Mouse (Mus musculus) myocyte (in vitro differentiated cells): Measurements from ENCODE around the gene Tesk2. TPM values are rescaled to one million over a fixed set of nuclear protein-coding genes. Genes with fewer than 3 reads are reported as not detected.
A peak's percentile ranks its signal among the peaks of the same experiment; 100 is the strongest.

Experiments
- H3K27me3 ChIP-seq: one replicate; pipeline ENCODE4 v1.6.1; 2011; ENCODE audit not compliant: control insufficient read depth, insufficient read depth, insufficient read length
- H3K36me3 ChIP-seq: one replicate; pipeline ENCODE4 v1.6.1; 2011; ENCODE audit not compliant: control insufficient read depth, insufficient read depth
- H3K4me2 ChIP-seq: one replicate; pipeline ENCODE4 v1.6.1; 2011; ENCODE audit warnings: low read depth, control low read depth
- H3K4me3 ChIP-seq: one replicate; pipeline ENCODE4 v1.5.1; 2011; ENCODE audit warnings: mild to moderate bottlenecking, control low read depth, moderate library complexity
- H3K79me2 ChIP-seq: one replicate; pipeline ENCODE4 v1.6.1; 2011; ENCODE audit not compliant: control insufficient read depth, insufficient read depth
- H3ac ChIP-seq: one replicate; pipeline ENCODE4 v1.6.1; 2011; ENCODE audit not compliant: control insufficient read depth, insufficient read length
- CEBPB ChIP-seq: IDR thresholded peaks from 2 replicates; pipeline ENCODE4 v1.6.1; 2011; ENCODE audit warnings: mild to moderate bottlenecking, moderate library complexity; ENCODE audit not compliant: poor library complexity, insufficient read depth, severe bottlenecking
- E2F4 ChIP-seq: IDR thresholded peaks from one replicate; pipeline ENCODE4 v1.6.1; 2011; ENCODE audit warnings: mild to moderate bottlenecking, control low read depth, moderate library complexity; ENCODE audit not compliant: insufficient read depth
- MAX ChIP-seq: IDR thresholded peaks from one replicate; pipeline ENCODE4 v1.6.1; 2011; ENCODE audit warnings: low read depth, mild to moderate bottlenecking, control low read depth
- MYOD1 ChIP-seq, 3 experiments: IDR thresholded peaks; one replicate each; pipeline ENCODE4 v1.6.1; 2011; ENCODE audit warnings: control low read depth in 2 of 3, low read depth in 2 of 3, mild to moderate bottlenecking in 2 of 3, moderate library complexity in 1 of 3; ENCODE audit not compliant: insufficient read length in 2 of 3, control insufficient read depth in 1 of 3
- MYOG ChIP-seq, 3 experiments: IDR thresholded peaks; one replicate each; pipeline ENCODE4 v1.6.1; 2011; ENCODE audit warnings: control low read depth in 2 of 3, low read depth in 2 of 3, mild to moderate bottlenecking in 2 of 3; ENCODE audit not compliant: insufficient read length in 2 of 3, control insufficient read depth in 1 of 3, insufficient read depth in 1 of 3
- POLR2A ChIP-seq: IDR thresholded peaks from one replicate; pipeline ENCODE4 v1.6.1; 2011; ENCODE audit warnings: low read depth, mild to moderate bottlenecking, control low read depth, moderate library complexity; ENCODE audit not compliant: insufficient read length
- POLR2AphosphoS2 ChIP-seq: IDR thresholded peaks from one replicate; pipeline ENCODE4 v1.6.1; 2011; ENCODE audit warnings: low read depth, control low read depth; ENCODE audit not compliant: insufficient read length
- REST ChIP-seq: IDR thresholded peaks from one replicate; pipeline ENCODE4 v1.6.1; 2011; ENCODE audit warnings: mild to moderate bottlenecking, control low read depth, moderate library complexity; ENCODE audit not compliant: insufficient read depth, insufficient read length
- SRF ChIP-seq: IDR thresholded peaks from one replicate; pipeline ENCODE4 v1.6.1; 2011; ENCODE audit warnings: low read depth; ENCODE audit not compliant: control insufficient read depth, insufficient read length
- TCF12 ChIP-seq: IDR thresholded peaks from one replicate; pipeline ENCODE4 v1.6.1; 2011; ENCODE audit warnings: mild to moderate bottlenecking, control low read depth; ENCODE audit not compliant: poor library complexity, insufficient read depth, severe bottlenecking
- TCF3 ChIP-seq: IDR thresholded peaks from one replicate; pipeline ENCODE4 v1.6.1; 2011; ENCODE audit warnings: low read depth, control low read depth; ENCODE audit not compliant: insufficient read length
- USF1 ChIP-seq: IDR thresholded peaks from one replicate; pipeline ENCODE4 v1.6.1; 2011; ENCODE audit warnings: low read depth, mild to moderate bottlenecking, control low read depth, moderate library complexity
- polyA plus RNA-seq: library from polyadenylated mRNA; unstranded; fragments of >200 nt; fragmentation: generic; extraction: Trizol; gene quantifications from one replicate; pipeline ENCODE4 v1.2.1, GENCODE M21; 2012; ENCODE audit warnings: missing spikeins

The Tesk2 gene
- polyA plus RNA-seq, 1 experiment: 3.8 TPM

DNA sequence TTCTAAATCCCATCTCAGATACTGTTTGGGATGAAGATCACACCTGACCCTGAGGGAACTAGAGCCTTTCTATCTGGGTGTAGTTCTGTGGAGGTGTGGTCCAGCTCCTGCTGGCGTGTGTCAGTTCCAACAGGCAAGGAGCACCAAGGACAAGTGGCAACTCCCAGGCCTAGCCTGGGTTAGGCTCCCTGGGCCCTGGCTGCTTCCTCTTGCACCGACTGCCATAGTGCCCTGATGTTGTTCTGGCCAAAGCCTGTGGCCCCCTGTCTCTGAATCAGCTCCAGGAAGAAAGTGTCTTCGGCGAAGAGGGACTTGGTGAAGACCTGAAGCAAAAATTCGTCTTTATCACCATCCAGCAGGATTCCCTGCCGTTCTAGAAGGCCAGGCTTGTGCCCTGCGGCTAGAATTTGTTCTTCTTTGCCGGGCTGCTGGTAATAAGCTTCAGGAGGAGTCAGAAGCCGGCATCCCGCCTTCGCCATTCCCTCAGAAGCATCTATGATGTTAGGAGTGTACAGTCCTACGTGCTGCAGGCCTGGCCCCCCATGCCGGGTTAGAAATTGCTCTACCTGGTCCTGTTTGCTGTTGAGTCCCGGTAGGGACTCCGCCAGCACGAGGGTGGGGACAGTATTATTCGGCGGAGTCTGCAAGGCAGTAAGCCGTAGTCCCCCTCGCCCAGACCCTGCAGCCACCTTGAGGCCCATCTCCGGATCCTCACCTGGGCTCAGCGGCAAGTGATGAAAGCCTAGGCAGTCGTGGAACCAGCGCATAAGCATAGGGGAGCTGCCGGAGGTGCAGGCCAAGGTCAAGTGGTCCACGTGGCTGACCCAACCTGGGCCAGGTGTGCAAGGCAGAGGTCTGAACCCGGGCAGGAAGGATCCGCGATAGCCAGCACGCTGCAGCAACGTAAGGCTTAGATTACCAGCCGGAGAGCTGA lies 99.5 kb downstream of the Tesk2 start:
- Histone ChIP-seq H3K79me2 (no peaks in the 10 kb centered on the region), H3K36me3 (no peaks in the 10 kb centered on the region), H3ac (no peak overlapping the region), H3K27me3 (no peaks in the 10 kb centered on the region), H3K4me2 (peak overlapping the region; percentile 99), H3K4me3 (peak overlapping the region; percentile 28)
- TF ChIP-seq SRF: no peak

GRCm38 (mm10) chr4:116820902-116821693 lies 100.3 kb downstream of the Tesk2 start:
- no peaks in the 10 kb centered on the region for H3K79me2 ChIP-seq
- TF ChIP-seq SRF: no peak
- TF ChIP-seq MYOG (IDR thresholded peaks at IDR 0.05; ENCODE audit: control insufficient read depth in 1 of 3, insufficient read depth in 1 of 3, insufficient read length in 2 of 3, low read depth in 2 of 3): peak in 1 of 3 experiments; percentile 9
- TF ChIP-seq USF1: no peak
- no peak for TF ChIP-seq CEBPB
- no peak for TF ChIP-seq TCF12
- no peak for TF ChIP-seq E2F4
- TF ChIP-seq MAX: no peak
- peak in 1 of 3 experiments; percentile 3 for TF ChIP-seq MYOD1 (IDR thresholded peaks at IDR 0.05; ENCODE audit: control insufficient read depth in 1 of 3, insufficient read length in 2 of 3, low read depth in 2 of 3)
- peak; percentile 46 for TF ChIP-seq POLR2A
- peak; percentile 14 for TF ChIP-seq POLR2AphosphoS2
- TF ChIP-seq REST: no peak
- H3K4me3 ChIP-seq: peak overlapping the region; percentile 28
- no peak overlapping the region for H3ac ChIP-seq
- no peaks in the 10 kb centered on the region for H3K27me3 ChIP-seq
- H3K4me2 ChIP-seq: peak overlapping the region; percentile 99
- no peaks in the 10 kb centered on the region for H3K36me3 ChIP-seq

GRCm38 (mm10) chr4:116821694-116822016 lies 100.9 kb downstream of the Tesk2 start, which contains the start of gene Hpdl:
Gene Hpdl, minus strand, starts transcription at chr4:116821707.
- TF ChIP-seq USF1 (no peak), POLR2AphosphoS2 (no peak), TCF12 (no peak), MAX (no peak), CEBPB (no peak), MYOD1 (IDR thresholded peaks at IDR 0.05; ENCODE audit: control insufficient read depth in 1 of 3, insufficient read length in 2 of 3, low read depth in 2 of 3) (no peak), E2F4 (no peak), TCF3 (no peak), MYOG (IDR thresholded peaks at IDR 0.05; ENCODE audit: control insufficient read depth in 1 of 3, insufficient read depth in 1 of 3, insufficient read length in 2 of 3, low read depth in 2 of 3) (no peak), REST (no peak), SRF (no peak), POLR2A (no peak)
- no peak within 1 kb of the TSS for H3ac ChIP-seq
- peak within 1 kb of the TSS; percentile 99 for H3K4me2 ChIP-seq
- H3K36me3 ChIP-seq: no peaks in the 10 kb centered on the region
- H3K27me3 ChIP-seq: no peaks in the 10 kb centered on the region
- H3K79me2 ChIP-seq: no peaks in the 10 kb centered on the region
- peak within 1 kb of the TSS; percentile 28 for H3K4me3 ChIP-seq

DNA sequence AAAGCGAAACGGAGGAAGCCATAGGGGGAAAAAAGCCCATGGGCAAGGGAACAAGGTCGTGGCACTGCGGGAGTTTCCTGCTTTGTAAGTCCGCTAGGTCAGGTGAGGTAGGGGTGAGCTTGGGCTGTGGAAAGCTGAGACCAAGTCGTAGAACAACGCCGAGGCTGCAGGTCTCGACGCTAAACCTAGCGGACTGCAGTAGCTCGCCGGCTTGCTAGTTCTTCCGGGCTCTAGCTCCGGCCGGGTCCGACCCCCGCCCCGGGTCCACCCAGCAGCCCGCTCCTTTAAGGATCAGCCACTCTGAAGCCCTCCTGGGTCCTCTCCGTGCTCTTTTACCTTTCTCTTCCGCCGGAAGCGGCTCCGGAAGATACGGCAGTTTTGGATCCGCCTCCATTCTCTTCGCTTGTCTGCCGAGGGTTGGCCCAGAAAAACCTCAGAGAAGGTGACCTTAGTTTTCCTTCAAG lies 103.8 kb downstream of the Tesk2 start:
- H3ac ChIP-seq: no peak overlapping the region
- H3K4me3 ChIP-seq: no peak overlapping the region
- TF ChIP-seq TCF12 (no peak), E2F4 (no peak), POLR2AphosphoS2 (no peak), REST (no peak), POLR2A (no peak)
- no peaks in the 10 kb centered on the region for H3K27me3 ChIP-seq
- H3K36me3 ChIP-seq: no peaks in the 10 kb centered on the region
- H3K79me2 ChIP-seq: no peaks in the 10 kb centered on the region
- H3K4me2 ChIP-seq: no peak overlapping the region

DNA sequence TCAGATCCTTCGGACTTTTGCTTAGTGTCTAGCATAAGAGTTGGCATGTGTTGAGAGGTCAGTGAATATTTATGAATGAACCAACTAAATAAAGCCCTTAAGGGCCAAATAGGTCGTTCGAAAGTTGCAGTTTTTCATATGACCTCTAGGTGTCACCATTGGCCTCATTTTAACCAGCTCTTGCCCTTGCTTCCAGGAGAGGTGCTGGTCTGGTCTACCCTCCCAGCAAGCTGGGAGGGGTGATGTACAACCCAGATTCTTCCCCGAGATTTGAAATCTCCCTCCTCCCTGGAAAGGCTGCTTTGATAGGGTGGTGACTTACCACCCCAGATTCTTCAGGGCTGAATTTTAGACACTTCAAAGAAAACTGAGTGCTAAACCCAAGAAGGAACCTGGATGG lies 107.1 kb downstream of the Tesk2 start:
- Histone ChIP-seq H3K27me3 (peaks cover 24% of the 10 kb centered on the region), H3K4me2 (no peak overlapping the region), H3K79me2 (no peaks in the 10 kb centered on the region), H3ac (no peak overlapping the region), H3K4me3 (no peak overlapping the region), H3K36me3 (no peaks in the 10 kb centered on the region)
- no peak for TF ChIP-seq MAX
- TF ChIP-seq SRF: no peak
- TF ChIP-seq CEBPB: no peak
- no peak for TF ChIP-seq TCF3
